Mouse (Mus musculus): Measurements from ENCODE around the gene Zmynd8. TPM values are rescaled to one million over a fixed set of nuclear protein-coding genes. Genes with fewer than 3 reads are reported as not detected.

Zmynd8 gene
- 5.2 and 5.3 TPM in 2 replicates for polyA plus RNA-seq (2012)

DNA sequence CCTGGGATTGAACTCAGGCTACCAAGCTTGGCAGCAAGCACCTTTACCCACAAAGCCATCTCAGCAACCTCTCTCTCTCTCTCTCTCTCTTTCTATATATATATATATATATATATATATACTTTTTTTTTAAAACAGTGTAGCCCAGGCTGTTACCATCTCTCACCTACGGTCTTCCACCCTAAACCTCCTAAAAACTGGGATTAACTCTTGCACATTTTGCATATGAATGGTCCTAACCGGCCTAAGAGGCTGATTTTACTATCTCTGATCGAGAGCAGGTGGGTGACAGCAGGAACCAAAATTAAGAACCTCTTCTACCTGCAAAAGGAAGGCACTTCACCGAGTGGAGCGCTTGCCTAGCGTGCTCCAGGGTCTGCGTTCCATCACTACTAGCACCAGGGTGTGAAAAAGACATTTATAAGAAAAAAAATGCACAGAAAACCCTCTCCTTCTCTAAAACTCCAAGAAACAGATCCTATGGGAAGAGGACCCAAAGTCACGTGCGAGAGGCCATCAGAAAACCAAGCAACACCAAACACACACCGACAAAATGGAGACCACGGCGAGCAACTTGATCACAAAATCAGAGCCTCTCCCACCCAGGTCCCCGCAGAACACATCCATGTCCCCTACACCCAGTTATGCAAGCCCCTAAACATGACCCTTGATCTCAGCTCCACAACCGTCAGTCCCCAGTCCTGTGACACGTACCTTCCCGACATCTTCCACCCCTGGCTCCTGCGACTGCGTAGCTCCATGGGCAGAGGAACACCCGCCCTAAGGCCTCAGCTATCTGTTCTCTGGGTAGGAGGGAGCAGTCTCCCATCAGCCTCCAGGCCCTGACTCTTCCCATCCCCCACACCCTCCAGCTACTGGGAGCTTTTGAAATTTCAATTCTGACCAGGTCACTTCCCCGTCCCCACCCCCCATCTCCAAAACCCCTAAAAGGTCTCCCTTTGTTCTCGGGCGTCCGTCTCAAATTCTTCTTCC is at the start of gene Zmynd8:
Zmynd8 (minus strand) TSS at position 815 of the 993 bp plus-strand sequence.
- Histone ChIP-seq H3K4me3 (replicated peaks) (peak within 1 kb of the TSS; percentile 55), H3K4me1 (ENCODE audit: control insufficient read depth) (peaks cover 63% of the 10 kb centered on the region), H3K9me3 (ENCODE audit: control insufficient read depth, low read length) (no peaks in the 10 kb centered on the region), H3K36me3 (ENCODE audit: control insufficient read depth) (no peaks in the 10 kb centered on the region; the same call in 1 of the 2 replicates), H3K27me3 (ENCODE audit: control insufficient read depth) (no peaks in the 10 kb centered on the region)
- TF ChIP-seq GATA1 (IDR thresholded peaks at IDR 0.05; ENCODE audit: low read length) (no peak), TAL1 (IDR thresholded peaks at IDR 0.05; ENCODE audit: low read length) (no peak)

- no peak for TF ChIP-seq GATA1 (IDR thresholded peaks at IDR 0.05; ENCODE audit: low read length)
- no peak for TF ChIP-seq TAL1 (IDR thresholded peaks at IDR 0.05; ENCODE audit: low read length)
- no peaks in the 10 kb centered on the region for H3K27me3 ChIP-seq (ENCODE audit: control insufficient read depth)
- no peaks in the 10 kb centered on the region for H3K36me3 ChIP-seq (ENCODE audit: control insufficient read depth)
- H3K4me3 ChIP-seq (replicated peaks): no peak overlapping the region
- peaks cover 36% of the 10 kb centered on the region for H3K4me1 ChIP-seq (ENCODE audit: control insufficient read depth)
- H3K9me3 ChIP-seq (ENCODE audit: control insufficient read depth, low read length): peaks cover 4% of the 10 kb centered on the region; the same call in 1 of the 2 replicates
Observed at GRCm38 (mm10) chr2:165948007-165948406, 49.2 kb upstream of the Zmynd8 start.

DNA sequence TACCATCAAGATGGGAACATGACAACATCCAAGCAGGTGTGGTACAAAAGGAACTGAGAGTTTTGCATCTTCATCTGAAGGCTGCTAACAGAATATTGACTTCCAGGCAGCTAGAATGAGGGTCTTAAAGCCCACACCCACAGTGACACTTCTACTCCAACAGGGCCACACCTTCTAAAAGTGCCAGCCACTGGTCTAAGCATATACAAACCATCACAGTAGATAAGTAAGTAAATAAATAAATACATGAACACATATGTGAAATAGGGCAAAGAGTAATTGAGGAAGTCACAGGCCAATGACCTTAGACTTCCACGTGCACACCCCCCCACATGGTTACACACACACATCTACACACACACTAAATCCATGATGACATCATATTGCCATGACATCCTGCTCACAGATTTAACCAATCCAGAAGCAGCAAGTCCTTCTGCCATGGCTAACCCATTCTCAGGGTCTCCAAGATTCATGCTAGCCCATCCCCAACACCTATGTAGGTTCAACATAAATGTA is 47.3 kb upstream of the Zmynd8 start:
- Histone ChIP-seq H3K36me3 (ENCODE audit: control insufficient read depth) (no peaks in the 10 kb centered on the region), H3K9me3 (ENCODE audit: control insufficient read depth, low read length) (peaks cover 4% of the 10 kb centered on the region; the same call in 1 of the 2 replicates), H3K4me1 (ENCODE audit: control insufficient read depth) (peaks cover 26% of the 10 kb centered on the region), H3K27me3 (ENCODE audit: control insufficient read depth) (no peaks in the 10 kb centered on the region), H3K4me3 (replicated peaks) (no peak overlapping the region)
- no peak for TF ChIP-seq GATA1 (IDR thresholded peaks at IDR 0.05; ENCODE audit: low read length)
- no peak for TF ChIP-seq TAL1 (IDR thresholded peaks at IDR 0.05; ENCODE audit: low read length)

GRCm38 (mm10) chr2:165944576-165945351 is 45.9 kb upstream of the Zmynd8 start:
- peaks cover 22% of the 10 kb centered on the region for H3K4me1 ChIP-seq (ENCODE audit: control insufficient read depth)
- H3K9me3 ChIP-seq (ENCODE audit: control insufficient read depth, low read length): peaks cover 4% of the 10 kb centered on the region; the same call in 1 of the 2 replicates
- H3K36me3 ChIP-seq (ENCODE audit: control insufficient read depth): no peaks in the 10 kb centered on the region
- TF ChIP-seq GATA1 (IDR thresholded peaks at IDR 0.05; ENCODE audit: low read length): 0 out of 2 replicates have a peak, but pooled peaks have one; percentile 11
- no peak for TF ChIP-seq TAL1 (IDR thresholded peaks at IDR 0.05; ENCODE audit: low read length)
- no peak overlapping the region for H3K4me3 ChIP-seq (replicated peaks)
- no peaks in the 10 kb centered on the region for H3K27me3 ChIP-seq (ENCODE audit: control insufficient read depth)

DNA sequence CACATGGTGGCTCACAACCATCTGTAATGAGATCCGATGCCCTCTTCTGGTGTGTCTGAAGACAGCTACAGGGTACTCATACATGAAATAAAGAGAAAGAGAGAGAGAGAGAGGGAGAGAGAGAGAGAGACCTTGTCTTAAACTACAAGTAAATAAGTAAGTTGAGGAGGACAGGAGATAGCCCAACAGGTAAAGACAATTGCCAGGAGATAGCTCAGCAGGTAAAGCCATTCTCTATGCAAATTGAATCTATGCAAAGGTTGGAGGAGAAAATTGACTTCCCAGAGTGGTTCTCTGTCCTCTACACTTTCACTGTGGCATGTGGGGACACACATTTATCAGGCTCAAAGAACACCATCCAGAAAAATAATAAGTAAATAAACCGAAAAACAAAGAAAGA is 44.3 kb upstream of the Zmynd8 start:
- no peak for TF ChIP-seq GATA1 (IDR thresholded peaks at IDR 0.05; ENCODE audit: low read length)
- TF ChIP-seq TAL1 (IDR thresholded peaks at IDR 0.05; ENCODE audit: low read length): no peak
- H3K4me1 ChIP-seq (ENCODE audit: control insufficient read depth): peaks cover 22% of the 10 kb centered on the region
- H3K9me3 ChIP-seq (ENCODE audit: control insufficient read depth, low read length): peaks cover 4% of the 10 kb centered on the region; the same call in 1 of the 2 replicates
- H3K36me3 ChIP-seq (ENCODE audit: control insufficient read depth): no peaks in the 10 kb centered on the region
- no peaks in the 10 kb centered on the region for H3K27me3 ChIP-seq (ENCODE audit: control insufficient read depth)
- no peak overlapping the region for H3K4me3 ChIP-seq (replicated peaks)

DNA sequence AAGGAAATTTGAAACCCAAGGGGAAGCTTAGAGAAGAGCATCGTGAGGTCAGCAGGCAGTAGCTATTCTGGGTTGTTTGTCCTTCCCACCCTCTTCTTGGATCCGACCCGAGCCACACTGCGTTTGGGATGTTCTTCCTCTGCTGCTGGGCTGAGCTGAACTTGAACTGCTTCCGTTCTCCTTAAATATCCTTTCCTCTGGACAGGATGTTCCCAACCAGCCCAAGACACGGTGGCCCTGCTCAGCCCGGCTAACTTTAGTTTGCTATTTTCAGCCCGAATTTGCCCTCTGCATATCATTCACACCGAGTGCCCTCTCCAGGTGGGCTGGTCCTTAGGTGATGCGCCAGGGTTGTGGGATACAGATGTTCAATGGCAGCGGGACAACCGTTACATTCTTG is 37.3 kb upstream of the Zmynd8 start:
- no peak overlapping the region for H3K4me3 ChIP-seq (replicated peaks)
- H3K9me3 ChIP-seq (ENCODE audit: control insufficient read depth, low read length): no peaks in the 10 kb centered on the region
- no peaks in the 10 kb centered on the region for H3K36me3 ChIP-seq (ENCODE audit: control insufficient read depth)
- TF ChIP-seq GATA1 (IDR thresholded peaks at IDR 0.05; ENCODE audit: low read length): no peak
- TF ChIP-seq TAL1 (IDR thresholded peaks at IDR 0.05; ENCODE audit: low read length): no peak
- no peaks in the 10 kb centered on the region for H3K4me1 ChIP-seq (ENCODE audit: control insufficient read depth)
- H3K27me3 ChIP-seq (ENCODE audit: control insufficient read depth): peaks cover 4% of the 10 kb centered on the region

GRCm38 (mm10) chr2:165927705-165928104 is 28.9 kb upstream of the Zmynd8 start:
- TF ChIP-seq TAL1 (IDR thresholded peaks at IDR 0.05; ENCODE audit: low read length) (no peak), GATA1 (IDR thresholded peaks at IDR 0.05; ENCODE audit: low read length) (no peak)
- H3K36me3 ChIP-seq (ENCODE audit: control insufficient read depth): no peaks in the 10 kb centered on the region
- no peak overlapping the region for H3K4me3 ChIP-seq (replicated peaks)
- no peaks in the 10 kb centered on the region for H3K27me3 ChIP-seq (ENCODE audit: control insufficient read depth)
- H3K4me1 ChIP-seq (ENCODE audit: control insufficient read depth): peaks cover 3% of the 10 kb centered on the region; the same call in 1 of the 2 replicates
- no peaks in the 10 kb centered on the region for H3K9me3 ChIP-seq (ENCODE audit: control insufficient read depth, low read length)

DNA sequence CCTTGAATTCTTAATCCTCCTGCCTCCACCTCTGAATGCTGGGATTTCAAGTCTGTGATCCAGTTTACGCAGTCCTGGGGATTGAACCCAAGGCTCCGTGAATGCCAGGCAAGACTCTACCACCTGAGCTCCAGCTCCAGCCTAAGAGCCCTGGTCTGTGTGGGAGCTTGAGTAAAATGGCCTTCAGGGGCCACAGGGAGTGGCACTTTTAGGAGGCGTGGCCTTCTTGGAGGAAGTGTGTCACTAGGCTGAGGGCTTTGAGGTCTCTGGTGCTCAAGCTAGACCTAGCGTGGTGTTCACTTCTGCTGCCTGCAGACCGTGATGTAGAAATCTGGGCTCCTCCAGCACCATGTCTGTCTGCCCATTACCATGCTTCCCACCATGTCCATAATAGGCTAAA is 27.4 kb upstream of the Zmynd8 start:
- no peak overlapping the region for H3K4me3 ChIP-seq (replicated peaks)
- no peaks in the 10 kb centered on the region for H3K36me3 ChIP-seq (ENCODE audit: control insufficient read depth)
- peaks cover 7% of the 10 kb centered on the region for H3K4me1 ChIP-seq (ENCODE audit: control insufficient read depth)
- no peak for TF ChIP-seq GATA1 (IDR thresholded peaks at IDR 0.05; ENCODE audit: low read length)
- TF ChIP-seq TAL1 (IDR thresholded peaks at IDR 0.05; ENCODE audit: low read length): no peak
- H3K27me3 ChIP-seq (ENCODE audit: control insufficient read depth): no peaks in the 10 kb centered on the region
- no peaks in the 10 kb centered on the region for H3K9me3 ChIP-seq (ENCODE audit: control insufficient read depth, low read length)
